Mouse (Mus musculus): ENCODE results near the gene Serbp1. TPM values are rescaled to one million over a fixed set of nuclear protein-coding genes. Genes with fewer than 3 reads are reported as not detected.

The Serbp1 gene
- total and polyA plus RNA-seq, 3 experiments: 1,043 to 1,809 (median 1,049) TPM

- TF ChIP-seq CTCF (IDR thresholded peaks at IDR 0.05 in 2 of 3, conservative IDR thresholded peaks at IDR 0.05 in 1 of 3; ENCODE audit: control insufficient read depth in 1 of 3, insufficient read depth in 1 of 3, low read depth in 2 of 3, low read length in 3 of 3, poor library complexity in 1 of 3, severe bottlenecking in 1 of 3) (no peak), SMC3 (IDR thresholded peaks at IDR 0.05; ENCODE audit: low read depth, low read length) (no peak), ZC3H11A (IDR thresholded peaks at IDR 0.05; ENCODE audit: low read depth, low read length) (no peak), USF1 (IDR thresholded peaks at IDR 0.05; ENCODE audit: low read depth, low read length) (no peak), RCOR1 (IDR thresholded peaks at IDR 0.05; ENCODE audit: low read depth, low read length) (no peak), MYB (IDR thresholded peaks at IDR 0.05; ENCODE audit: low read depth, low read length) (no peak), GABPA (IDR thresholded peaks at IDR 0.05; ENCODE audit: low read depth, low read length) (no peak), TBP (IDR thresholded peaks at IDR 0.05; ENCODE audit: low read depth, low read length) (no peak), POLR2AphosphoS2 (IDR thresholded peaks at IDR 0.05; ENCODE audit: low read length) (no peak), MAX (IDR thresholded peaks at IDR 0.05; ENCODE audit: low read length) (no peak), MYC (IDR thresholded peaks at IDR 0.05; ENCODE audit: low read depth, low read length) (no peak), MAFK (IDR thresholded peaks at IDR 0.05; ENCODE audit: borderline replicate concordance, low read depth, low read length) (no peak), GATA1 (IDR thresholded peaks at IDR 0.05; ENCODE audit: low read depth, low read length) (no peak), ETS1 (IDR thresholded peaks at IDR 0.05; ENCODE audit: low read depth, low read length) (no peak), ZMIZ1 (IDR thresholded peaks at IDR 0.05; ENCODE audit: low read depth, low read length) (no peak), JUND (IDR thresholded peaks at IDR 0.05; ENCODE audit: low read depth, low read length) (no peak), USF2 (IDR thresholded peaks at IDR 0.05; ENCODE audit: borderline replicate concordance in 1 of 2, insufficient read depth in 1 of 2, low read depth in 1 of 2, low read length in 2 of 2) (no peak), NELFE (IDR thresholded peaks at IDR 0.05; ENCODE audit: low read depth, low read length) (no peak), NRF1 (IDR thresholded peaks at IDR 0.05; ENCODE audit: insufficient read depth, low read depth, low read length, poor library complexity, severe bottlenecking) (no peak), MAZ (IDR thresholded peaks at IDR 0.05; ENCODE audit: low read depth, low read length) (no peak)
- Histone ChIP-seq H3K4me3 (ENCODE audit: control insufficient read depth in 1 of 2, insufficient read depth in 1 of 2, low read depth in 2 of 2, low read length in 2 of 2) (no peak overlapping the region), H3K4me1 (ENCODE audit: control insufficient read depth in 1 of 2, insufficient read depth in 2 of 2, low read length in 2 of 2) (0 out of 4 replicates have a peak, but pooled peaks cover 0 to 4% of the 10 kb centered on the region in 2 experiments), H3K79me2 (ENCODE audit: control insufficient read depth, insufficient read depth, low read length, poor library complexity) (no peaks in the 10 kb centered on the region), H3K36me3 (ENCODE audit: control insufficient read depth in 1 of 2, insufficient read depth in 2 of 2, low read length in 2 of 2) (no peaks in the 10 kb centered on the region), H3K9me3 (replicated peaks; ENCODE audit: insufficient read depth, low read length) (no peaks in the 10 kb centered on the region), H3K9ac (ENCODE audit: control insufficient read depth, low read depth, low read length, poor library complexity, severe bottlenecking) (no peak overlapping the region), H3K27ac (ENCODE audit: control insufficient read depth, low read depth, low read length) (no peak overlapping the region), H3K27me3 (ENCODE audit: control insufficient read depth in 1 of 2, insufficient read depth in 2 of 2, low read length in 2 of 2) (peaks cover 2 to 4% of the 10 kb centered on the region in 2 experiments)
- no peak for DNase-seq (ENCODE audit: low read depth, low spot score)
Observed at GRCm38 (mm10) chr6:67223082-67223481, 14.9 kb upstream of the Serbp1 start.

- H3K27ac ChIP-seq (ENCODE audit: control insufficient read depth, low read depth, low read length): no peak overlapping the region
- no peak for TF ChIP-seq HCFC1 (IDR thresholded peaks at IDR 0.05; ENCODE audit: low read depth, low read length)
- no peak for TF ChIP-seq MXI1 (IDR thresholded peaks at IDR 0.05; ENCODE audit: low read depth, low read length)
- TF ChIP-seq ZMIZ1 (IDR thresholded peaks at IDR 0.05; ENCODE audit: low read depth, low read length): no peak
- no peak for TF ChIP-seq EP300 (IDR thresholded peaks at IDR 0.05; ENCODE audit: low read depth in 1 of 2, low read length in 2 of 2)
- no peak for TF ChIP-seq ELF1 (IDR thresholded peaks at IDR 0.05; ENCODE audit: low read depth, low read length)
- TF ChIP-seq USF1 (IDR thresholded peaks at IDR 0.05; ENCODE audit: low read depth, low read length): no peak
- TF ChIP-seq NELFE (IDR thresholded peaks at IDR 0.05; ENCODE audit: low read depth, low read length): no peak
- no peak for TF ChIP-seq ZC3H11A (IDR thresholded peaks at IDR 0.05; ENCODE audit: low read depth, low read length)
- no peak for TF ChIP-seq E2F4 (IDR thresholded peaks at IDR 0.05; ENCODE audit: borderline replicate concordance, low read depth, low read length)
- TF ChIP-seq ZKSCAN1 (IDR thresholded peaks at IDR 0.05; ENCODE audit: low read depth, low read length): no peak
- no peak for TF ChIP-seq BHLHE40 (IDR thresholded peaks at IDR 0.05; ENCODE audit: borderline replicate concordance, low read depth, low read length)
- no peak for TF ChIP-seq RCOR1 (IDR thresholded peaks at IDR 0.05; ENCODE audit: low read depth, low read length)
- no peak for TF ChIP-seq MAFK (IDR thresholded peaks at IDR 0.05; ENCODE audit: borderline replicate concordance, low read depth, low read length)
- TF ChIP-seq CTCF (IDR thresholded peaks at IDR 0.05 in 2 of 3, conservative IDR thresholded peaks at IDR 0.05 in 1 of 3; ENCODE audit: control insufficient read depth in 1 of 3, insufficient read depth in 1 of 3, low read depth in 2 of 3, low read length in 3 of 3, poor library complexity in 1 of 3, severe bottlenecking in 1 of 3): no peak
- TF ChIP-seq SIN3A (IDR thresholded peaks at IDR 0.05; ENCODE audit: low read length): no peak
- no peak for TF ChIP-seq JUND (IDR thresholded peaks at IDR 0.05; ENCODE audit: low read depth, low read length)
- no peak for TF ChIP-seq POLR2AphosphoS2 (IDR thresholded peaks at IDR 0.05; ENCODE audit: low read length)
- TF ChIP-seq POLR2AphosphoS5 (IDR thresholded peaks at IDR 0.05; ENCODE audit: borderline replicate concordance, low read depth, low read length): no peak
- TF ChIP-seq MEF2A (IDR thresholded peaks at IDR 0.05; ENCODE audit: extremely low read depth, insufficient replicate concordance, low read depth, low read length, poor library complexity, severe bottlenecking): no peak
Observed at GRCm38 (mm10) chr6:67223499-67223898, 14.5 kb upstream of the Serbp1 start.

More at GRCm38 (mm10) chr6:67223499-67223898, 14.5 kb upstream of the Serbp1 start:
- no peak overlapping the region for H3K9ac ChIP-seq (ENCODE audit: control insufficient read depth, low read depth, low read length, poor library complexity, severe bottlenecking)
- H3K36me3 ChIP-seq (ENCODE audit: control insufficient read depth in 1 of 2, insufficient read depth in 2 of 2, low read length in 2 of 2): no peaks in the 10 kb centered on the region
- no peaks in the 10 kb centered on the region for H3K9me3 ChIP-seq (replicated peaks; ENCODE audit: insufficient read depth, low read length)
- DNase-seq (ENCODE audit: low read depth, low spot score): no peak
- H3K27me3 ChIP-seq (ENCODE audit: control insufficient read depth in 1 of 2, insufficient read depth in 2 of 2, low read length in 2 of 2): peaks cover 2 to 4% of the 10 kb centered on the region in 2 experiments
- H3K4me3 ChIP-seq (ENCODE audit: control insufficient read depth in 1 of 2, insufficient read depth in 1 of 2, low read depth in 2 of 2, low read length in 2 of 2): no peak overlapping the region
- H3K79me2 ChIP-seq (ENCODE audit: control insufficient read depth, insufficient read depth, low read length, poor library complexity): no peaks in the 10 kb centered on the region
- H3K4me1 ChIP-seq (ENCODE audit: control insufficient read depth in 1 of 2, insufficient read depth in 2 of 2, low read length in 2 of 2): 0 out of 4 replicates have a peak, but pooled peaks cover 0 to 4% of the 10 kb centered on the region in 2 experiments

Measured in MEL (cell line).